Mouse (Mus musculus): ENCODE measurements around the gene Cyp2c54. TPM values are rescaled to one million over a fixed set of nuclear protein-coding genes. Genes with fewer than 3 reads are reported as not detected.

Gene Cyp2c54
- not detected for polyA plus RNA-seq (2017; shearing (Covaris generic))

GRCm38 (mm10) chr19:40073701-40074100, at the start of gene Cyp2c54:
Gene Cyp2c54 (minus strand): TSS chr19:40073827.

GRCm38 (mm10) chr19:40089421-40089820, 15.8 kb upstream of the Cyp2c54 start, which contains the start of gene Cyp2c50:
Gene Cyp2c50 (plus strand): TSS chr19:40089688.

GRCm38 (mm10) chr19:39992140-39992539, 81.5 kb downstream of the Cyp2c54 start, which contains the start of gene Cyp2c37:
Gene Cyp2c37 (plus strand): TSS chr19:39992424.

Other genes with a start within 250 kb of the Cyp2c54 start
- not detected for gene Cyp2c69, start 187.0 kb downstream of the Cyp2c54 start, polyA plus RNA-seq (2017; shearing (Covaris generic))
- gene Cyp2c37, start 81.4 kb downstream of the Cyp2c54 start, polyA plus RNA-seq (2017; shearing (Covaris generic)), result not detected
- gene Cyp2c50, start 15.9 kb upstream of the Cyp2c54 start, polyA plus RNA-seq (2017; shearing (Covaris generic)), result not detected
- gene Cyp2c70, start 113.5 kb upstream of the Cyp2c54 start, polyA plus RNA-seq (2017; shearing (Covaris generic)), result under 1 TPM in 1 of 2 experiments, not detected in 1; 0.50 TPM
- gene Pdlim1, start 198.0 kb upstream of the Cyp2c54 start, polyA plus RNA-seq (2017; shearing (Covaris generic)), result 100 to 1,000 TPM; 153 to 246 TPM